Mouse (Mus musculus): ENCODE results near the gene Gm10273.

DNA sequence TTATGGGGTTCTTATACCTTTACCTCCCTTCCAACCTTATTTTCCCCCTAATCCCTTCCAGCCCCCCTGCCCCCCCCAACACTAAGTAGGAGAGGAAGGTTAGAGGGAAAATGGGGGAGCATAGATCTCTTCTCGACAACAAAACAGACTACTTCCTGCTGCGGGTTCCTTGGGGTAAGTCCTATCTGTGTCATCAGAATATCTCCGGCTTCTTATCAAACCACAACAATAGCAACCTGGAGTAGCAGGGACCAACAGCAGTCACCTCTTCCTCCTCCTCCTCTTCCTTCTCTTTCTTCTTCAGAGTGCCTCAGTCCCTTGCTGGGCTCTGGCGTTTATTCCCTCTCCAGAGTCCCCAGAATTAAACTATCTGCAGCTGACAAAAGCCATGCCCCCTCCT, 3.5 kb upstream of the Gm10273 start:
- TF ChIP-seq POLR2A (IDR thresholded peaks at IDR 0.05; ENCODE audit: borderline replicate concordance, control insufficient read depth, low read depth, low read length) (no peak), CTCF (IDR thresholded peaks at IDR 0.05; ENCODE audit: control insufficient read depth, insufficient read depth, low read length) (no peak)
